19 mouse cellular contexts compared by ENCODE assay signal in genomic region chr3:123697786-123698185, GRCm38 (mm10). TPM values are rescaled to one million over a fixed set of nuclear protein-coding genes. Genes with fewer than 3 reads are reported as not detected.
DNase-seq lines count a peak whose midpoint lies in the region; ATAC-seq and TF ChIP-seq lines count a peak whose summit lies in the region.
"Had no signal": no experiment of that assay in that cellular context is flagged by ENCODE, and none has a peak within 500 bp of the region (broad histone marks: within the 10 kb centered on the region; RNA-seq: fewer than 3 reads in every experiment).

No protein-coding gene starts in this region.

- no peak overlapping the region for H3K4me2 ChIP-seq in lung, embryonic 16.5 days (ENCODE audit: low read depth, low read length)
- no peak overlapping the region for H3K4me2 ChIP-seq in heart, postnatal 0 days (ENCODE audit: low read depth, low read length)
- H3K4me2 ChIP-seq: midbrain, embryonic 15.5 days; stomach, embryonic 15.5 days had no signal

- TF ChIP-seq CTCF in heart, postnatal 0 days (IDR thresholded peaks at IDR 0.05; ENCODE audit: low read depth), result no peak

- 46% methylated on average over 4 of the region's 4 CpGs for WGBS in lung, embryonic 16.5 days
- WGBS in heart, postnatal 0 days, result 34% methylated on average over 4 of the region's 4 CpGs

- H3K9ac ChIP-seq in lung, embryonic 16.5 days (ENCODE audit: low read length), result no peak overlapping the region
- H3K9ac ChIP-seq in heart, postnatal 0 days (replicated peaks; ENCODE audit: low read depth, low read length), result no peak overlapping the region
- H3K9ac ChIP-seq: midbrain, embryonic 15.5 days; stomach, embryonic 15.5 days had no signal

- no peak overlapping the region for H3K27ac ChIP-seq in lung, embryonic 16.5 days (ENCODE audit: low read length)
- H3K27ac ChIP-seq in heart, postnatal 0 days (ENCODE audit: low read depth), result no peak overlapping the region
- H3K27ac ChIP-seq: macrophage; midbrain, embryonic 15.5 days; stomach, embryonic 15.5 days had no signal

- no peak for DNase-seq in lung, postnatal 14 days
- peak; percentile 60 for DNase-seq in adipocyte (ENCODE audit: low spot score)
- DNase-seq in heart, postnatal 0 days (ENCODE audit: low spot score), result peak; percentile 17
- DNase-seq in skeletal muscle tissue, adult 2 months (ENCODE audit: low read depth, low spot score), result peak; percentile 3
- DNase-seq in left cerebral cortex, adult 8-10 months (ENCODE audit: low spot score in 2 of 2), result no peak
- DNase-seq: adrenal gland, postnatal 14 days; cerebellum, adult 11-12 months; cerebellum, postnatal 36 days; kidney, adult 9 months; liver; thymus, adult 2 months had no signal

- H3K36me3 ChIP-seq in lung, embryonic 16.5 days (ENCODE audit: control insufficient read depth, insufficient read depth, low read length), result no peaks in the 10 kb centered on the region
- H3K36me3 ChIP-seq in heart, postnatal 0 days (replicated peaks; ENCODE audit: control insufficient read depth, insufficient read depth, low read length), result no peaks in the 10 kb centered on the region
- H3K36me3 ChIP-seq: midbrain, embryonic 15.5 days; stomach, embryonic 15.5 days had no signal

- H3K4me1 ChIP-seq in lung, embryonic 16.5 days (replicated peaks; ENCODE audit: control insufficient read depth, insufficient read depth, low read length), result no peaks in the 10 kb centered on the region
- no peaks in the 10 kb centered on the region for H3K4me1 ChIP-seq in heart, postnatal 0 days (ENCODE audit: control insufficient read depth, insufficient read depth)
- H3K4me1 ChIP-seq: midbrain, embryonic 15.5 days; stomach, embryonic 15.5 days had no signal

- no peak for TF ChIP-seq EP300 in heart, postnatal 0 days (IDR thresholded peaks at IDR 0.05; ENCODE audit: low read depth)

- H3K4me3 ChIP-seq in lung, embryonic 16.5 days (ENCODE audit: low read length), result no peak overlapping the region
- H3K4me3 ChIP-seq in heart, postnatal 0 days (ENCODE audit: low read depth, low read length), result no peak overlapping the region
- H3K4me3 ChIP-seq: erythroblast, embryonic 14.5 days; midbrain, embryonic 15.5 days; stomach, embryonic 15.5 days had no signal

- peak; percentile 38; the same call in 1 of the 2 replicates for ATAC-seq in lung, embryonic 16.5 days (ENCODE audit: low read depth)
- peak; percentile 24; the same call in 1 of the 2 replicates for ATAC-seq in heart, postnatal 0 days (ENCODE audit: insufficient read depth, low read depth)
- ATAC-seq in monocyte, adult 5-6 weeks (replicated peaks; ENCODE audit: insufficient number of reproducible peaks, low FRiP score, low TSS enrichment, poor library complexity, severe bottlenecking), result no peak
- ATAC-seq: forebrain, embryonic 14.5 days; midbrain, embryonic 15.5 days had no signal

- H3K9me3 ChIP-seq in lung, embryonic 16.5 days (ENCODE audit: control insufficient read depth, low read length), result no peaks in the 10 kb centered on the region
- H3K9me3 ChIP-seq in heart, postnatal 0 days (replicated peaks; ENCODE audit: control insufficient read depth, low read length), result no peaks in the 10 kb centered on the region
- H3K9me3 ChIP-seq: midbrain, embryonic 15.5 days; stomach, embryonic 15.5 days had no signal

- no peaks in the 10 kb centered on the region for H3K27me3 ChIP-seq in lung, embryonic 16.5 days (ENCODE audit: control insufficient read depth, insufficient read depth, low read depth, low read length)
- no peaks in the 10 kb centered on the region for H3K27me3 ChIP-seq in heart, postnatal 0 days (ENCODE audit: control insufficient read depth, insufficient read depth, low read length)
- H3K27me3 ChIP-seq: midbrain, embryonic 15.5 days; stomach, embryonic 15.5 days had no signal

RNA-seq across cellular contexts. Expression of gene Ndst3, which starts 7.1 kb away (rescaled TPM):
- polyA plus RNA-seq in lung, embryonic 16.5 days (2015; fragmentation: Nextera tagmentation; extraction: Ambion mirVana), result 0.35 and 0.50 TPM in 2 replicates
- 0.46 and 1.6 TPM in 2 replicates for total RNA-seq in heart, postnatal 0 days (2014; rRNA removed; ENCODE audit: low replicate concordance)
- 0.33 and 0.38 TPM in 2 replicates for polyA plus RNA-seq in heart, postnatal 0 days (2015; fragmentation: Nextera tagmentation; extraction: Ambion mirVana)
- 10 to 100 TPM; 19.8 to 23.7 (median 23.6) TPM for total RNA-seq in left cerebral cortex, adult 8-10 months (2022)
- not detected in 3 replicates for total RNA-seq in monocyte, adult 5-6 weeks (2017)
- polyA plus RNA-seq: erythroblast, embryonic 14.5 days; macrophage; spleen, adult 2 months; thymus, adult 2 months had no signal

Comparison
In these comparisons a context has a peak if more than half of its experiments do, and no peak if none do; other contexts are left out.
1. DNase-seq: peak in adipocyte (single experiment), heart, postnatal 0 days (single experiment) and skeletal muscle tissue, adult 2 months (single experiment); none in lung, postnatal 14 days (single experiment) and left cerebral cortex, adult 8-10 months (0 of 2).